ENCODE assay signal across 12 mouse cellular contexts in genomic region chr1:89528671-89529276, GRCm38 (mm10).
DNase-seq lines count a peak whose midpoint lies in the region; ATAC-seq and TF ChIP-seq lines count a peak whose summit lies in the region.
"Had no signal": no experiment of that assay in that cellular context is flagged by ENCODE, and none has a peak within 500 bp of the region (broad histone marks: within the 10 kb centered on the region; RNA-seq: fewer than 3 reads in every experiment).

No protein-coding gene starts in this region.

- no peaks in the 10 kb centered on the region for H3K36me3 ChIP-seq in heart, embryonic 11.5 days (ENCODE audit: control insufficient read depth, insufficient read depth, low read length)
- H3K36me3 ChIP-seq in lung, postnatal 0 days (ENCODE audit: insufficient read depth, low read length) = no peaks in the 10 kb centered on the region
- H3K36me3 ChIP-seq: G1E had no signal

- H3K9me3 ChIP-seq in heart, embryonic 11.5 days (replicated peaks; ENCODE audit: control insufficient read depth, low read length) = 0 out of 2 replicates have a peak, but pooled peaks cover 2% of the 10 kb centered on the region
- H3K9me3 ChIP-seq in lung, postnatal 0 days (ENCODE audit: low read length) = no peaks in the 10 kb centered on the region

- WGBS in heart, embryonic 11.5 days (ENCODE audit: insufficient replicate concordance) = 74% methylated on average over 17 of the region's 17 CpGs
- 35% methylated on average over 17 of the region's 17 CpGs for WGBS in lung, postnatal 0 days

- no peak for TF ChIP-seq EP300 in lung, postnatal 0 days (IDR thresholded peaks at IDR 0.05)

- no peaks in the 10 kb centered on the region for H3K27me3 ChIP-seq in heart, embryonic 11.5 days (ENCODE audit: control insufficient read depth, insufficient read depth, low read length)
- no peaks in the 10 kb centered on the region for H3K27me3 ChIP-seq in lung, postnatal 0 days (replicated peaks; ENCODE audit: insufficient read depth, low read length)

- H3K27ac ChIP-seq in heart, embryonic 11.5 days (ENCODE audit: low read depth, low read length) = no peak overlapping the region
- no peak overlapping the region for H3K27ac ChIP-seq in lung, postnatal 0 days (ENCODE audit: low read length)

- peaks cover 9% of the 10 kb centered on the region for H3K4me1 ChIP-seq in heart, embryonic 11.5 days (ENCODE audit: control insufficient read depth, insufficient read depth, low read length)
- H3K4me1 ChIP-seq in lung, postnatal 0 days (ENCODE audit: insufficient read depth, low read depth, low read length) = 0 out of 2 replicates have a peak, but pooled peaks cover 5% of the 10 kb centered on the region

- H3K4me2 ChIP-seq in heart, embryonic 11.5 days = no peak overlapping the region
- no peak overlapping the region for H3K4me2 ChIP-seq in lung, postnatal 0 days (replicated peaks; ENCODE audit: low read depth, low read length)

- TF ChIP-seq CTCF in lung, postnatal 0 days (IDR thresholded peaks at IDR 0.05) = no peak

- no peak overlapping the region for H3K9ac ChIP-seq in heart, embryonic 11.5 days (ENCODE audit: low read depth, low read length)
- no peak overlapping the region for H3K9ac ChIP-seq in lung, postnatal 0 days (replicated peaks; ENCODE audit: low read depth)

- DNase-seq in heart, adult 8-10 months (ENCODE audit: low spot score) = peak; percentile 44
- peak; percentile 39 for DNase-seq in urinary bladder, postnatal 25 days (ENCODE audit: low spot score)
- no peak for DNase-seq in urinary bladder, postnatal 10 days (ENCODE audit: low spot score)
- DNase-seq in lung, postnatal 0 days (ENCODE audit: low spot score) = peak; percentile 51
- no peak for DNase-seq in spleen, adult 12 weeks (ENCODE audit: low spot score)
- no peak for DNase-seq in spleen, postnatal 36 days (ENCODE audit: low spot score in 2 of 2)
- DNase-seq in adrenal gland, postnatal 4 days (ENCODE audit: low spot score in 2 of 2) = no peak
- DNase-seq: B cell, adult 2 months; kidney, adult 18-20 months had no signal

- H3K4me3 ChIP-seq in heart, embryonic 11.5 days (ENCODE audit: low read depth, low read length) = no peak overlapping the region
- H3K4me3 ChIP-seq in lung, postnatal 0 days (ENCODE audit: low read depth, low read length) = no peak overlapping the region
- H3K4me3 ChIP-seq: megakaryocyte, embryonic 14.5 days had no signal

- no peak for ATAC-seq in heart, embryonic 11.5 days (replicated peaks; ENCODE audit: insufficient number of reproducible peaks, low FRiP score, low TSS enrichment)
- ATAC-seq in lung, postnatal 0 days = peak; percentile 32

Comparison
In these comparisons a context has a peak if more than half of its experiments do, and no peak if none do; other contexts are left out.
1. DNase-seq: peak in heart, adult 8-10 months (single experiment), urinary bladder, postnatal 25 days (single experiment) and lung, postnatal 0 days (single experiment); none in urinary bladder, postnatal 10 days (single experiment), spleen, adult 12 weeks (single experiment), spleen, postnatal 36 days (0 of 2) and adrenal gland, postnatal 4 days (0 of 2).